Mouse (Mus musculus): Measurements from ENCODE around the gene Erich6b. TPM values are rescaled to one million over a fixed set of nuclear protein-coding genes. Genes with fewer than 3 reads are reported as not detected.

The Erich6b gene
- polyA plus RNA-seq (2014; fragmentation: Illumina TruSeq; extraction: RNeasy Lipid Tissue Mini Kit (QIAGEN cat#74804)), result not detected

GRCm38 (mm10) chr14:75642080-75642479 is at the start of gene Erich6b:
Erich6b (plus strand) TSS chr14:75642259.

DNA sequence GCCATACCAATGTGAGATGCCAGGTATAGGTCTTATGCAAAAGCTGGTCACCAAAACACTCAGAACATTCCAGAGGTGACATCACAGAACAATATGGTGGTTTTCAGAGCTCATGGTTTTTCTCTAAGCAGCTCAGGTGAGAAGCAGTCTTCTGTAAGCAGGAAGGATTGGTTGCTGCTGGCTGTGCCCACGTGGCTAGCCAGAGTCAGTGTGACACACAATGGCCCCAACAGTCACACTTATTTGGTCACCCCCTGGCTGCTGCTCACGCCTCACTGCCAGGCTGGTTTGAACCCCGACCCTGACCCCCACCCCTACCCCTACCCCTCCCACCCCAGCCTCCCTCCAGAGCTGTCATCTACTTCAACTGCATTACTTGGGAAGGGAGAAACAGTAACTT is 49.1 kb upstream of the Erich6b start, which contains the start of gene Spert:
Gene Spert (minus strand): TSS at position 139 of the 400 bp plus-strand sequence.

Other genes with a start within 250 kb of the Erich6b start
- gene Siah3, start 186.3 kb upstream of the Erich6b start, polyA plus RNA-seq (2014; fragmentation: Illumina TruSeq; extraction: RNeasy Lipid Tissue Mini Kit (QIAGEN cat#74804)), result 0.34 TPM
- not detected for gene Spert, start 49.1 kb upstream of the Erich6b start, polyA plus RNA-seq (2014; fragmentation: Illumina TruSeq; extraction: RNeasy Lipid Tissue Mini Kit (QIAGEN cat#74804))
- gene Cog3, start 112.3 kb downstream of the Erich6b start, polyA plus RNA-seq (2014; fragmentation: Illumina TruSeq; extraction: RNeasy Lipid Tissue Mini Kit (QIAGEN cat#74804)), result 29.0 TPM
- 73.8 TPM for gene Slc25a30, start 144.8 kb downstream of the Erich6b start, polyA plus RNA-seq (2014; fragmentation: Illumina TruSeq; extraction: RNeasy Lipid Tissue Mini Kit (QIAGEN cat#74804))
- gene Tpt1, start 202.8 kb downstream of the Erich6b start, polyA plus RNA-seq (2014; fragmentation: Illumina TruSeq; extraction: RNeasy Lipid Tissue Mini Kit (QIAGEN cat#74804)), result 26,066 TPM

Data from ovary, adult 10 weeks (tissue).